Mouse (Mus musculus) stomach, postnatal 0 days (tissue): ENCODE data around the gene Itprid2. TPM values are rescaled to one million over a fixed set of nuclear protein-coding genes. Genes with fewer than 3 reads are reported as not detected.

Source experiments
- ATAC-seq: fragments of 200-750 bp; cut with Nextera tagmentation; 2 replicates; pipeline ENCODE4 v1.8.0; 2017; ENCODE audit not compliant: low FRiP score, low TSS enrichment
- DNase-seq: peaks from one replicate; pipeline ENCODE4 v3.0.0-alpha.2; 2016; ENCODE audit warnings: low spot score
- H3K27ac ChIP-seq: fragments of 300-500 bp; sonication (generic); replicated peaks from 2 replicates; pipeline ENCODE4 v1.5.1; 2014; ENCODE audit warnings: mild to moderate bottlenecking, control low read depth
- H3K27me3 ChIP-seq: fragments of 300-500 bp; sonication (generic); 2 replicates; pipeline ENCODE4 v1.6.1; 2014; ENCODE audit warnings: low read length; ENCODE audit not compliant: control insufficient read depth, insufficient read depth
- H3K36me3 ChIP-seq: fragments of 300-500 bp; sonication (generic); 2 replicates; pipeline ENCODE4 v1.6.1; 2014; ENCODE audit warnings: low read length, mixed read lengths; ENCODE audit not compliant: control insufficient read depth, insufficient read depth
- H3K4me1 ChIP-seq: fragments of 300-500 bp; sonication (generic); replicated peaks from 2 replicates; pipeline ENCODE4 v1.6.1; 2014; ENCODE audit warnings: antibody characterized with exemption; ENCODE audit not compliant: control insufficient read depth, insufficient read depth
- H3K4me2 ChIP-seq: fragments of 300-500 bp; sonication (generic); replicated peaks from 2 replicates; pipeline ENCODE4 v1.6.1; 2014; ENCODE audit warnings: low read depth, mild to moderate bottlenecking, control low read depth, moderate library complexity
- H3K4me3 ChIP-seq: fragments of 300-500 bp; sonication (generic); 2 replicates; pipeline ENCODE4 v1.5.1; 2014; ENCODE audit warnings: low read depth, low read length, control low read depth
- H3K9ac ChIP-seq: fragments of 300-500 bp; sonication (generic); 2 replicates; pipeline ENCODE4 v1.6.1; 2014; ENCODE audit warnings: mild to moderate bottlenecking, low read length, control low read depth, mixed read lengths
- H3K9me3 ChIP-seq: fragments of 300-500 bp; sonication (generic); 2 replicates; pipeline ENCODE4 v1.6.1; 2016; ENCODE audit warnings: low read length; ENCODE audit not compliant: control insufficient read depth
- CTCF ChIP-seq: IDR thresholded peaks from 2 replicates; pipeline ENCODE4 v1.5.1; 2016; ENCODE audit warnings: antibody characterized with exemption, low read depth, mild to moderate bottlenecking, moderate library complexity
- EP300 ChIP-seq: optimal IDR thresholded peaks from 2 replicates; pipeline ENCODE3; 2016; ENCODE audit warnings: antibody characterized with exemption
- WGBS: fragments of 180-500 bp; shearing (Covaris S2); extraction: QIAGEN DNeasy Blood & Tissue Kit; methylation state at CpG from one replicate; pipeline ENCODE4 v1.1.7; 2014; 5-methylcytosine and 5-hydroxymethylcytosine counted together
- polyA plus RNA-seq: library from polyadenylated mRNA; unstranded; fragments of >200 nt; fragmentation: Nextera tagmentation; extraction: Ambion mirVana; gene quantifications from 2 replicates; pipeline ENCODE4 v1.2.1, GENCODE M21; 2015

Itprid2 gene
- polyA plus RNA-seq, 1 experiment from 2014 or later, result 23.3 TPM

- ATAC-seq, result peak; percentile 47; the same call in 1 of the 2 replicates
- TF ChIP-seq CTCF (no peak), EP300 (no peak)
- 73% methylated on average over 4 of the region's 4 CpGs for WGBS
These were observed 31.8 kb upstream of the Itprid2 start for GRCm38 (mm10) chr2:79603363-79603762.

GRCm38 (mm10) chr2:79606033-79606432 is 29.1 kb upstream of the Itprid2 start:
- H3K9ac ChIP-seq, result no peak overlapping the region
- H3K36me3 ChIP-seq, result no peaks in the 10 kb centered on the region
- H3K4me3 ChIP-seq, result no peak overlapping the region
- no peak overlapping the region for H3K4me2 ChIP-seq
- no peak for DNase-seq
- H3K4me1 ChIP-seq, result peaks cover 4% of the 10 kb centered on the region; the same call in 1 of the 2 replicates
- TF ChIP-seq CTCF, result no peak
- no peaks in the 10 kb centered on the region for H3K27me3 ChIP-seq
- 61% methylated on average over 2 of the region's 2 CpGs for WGBS
- ATAC-seq, result no peak
- H3K9me3 ChIP-seq, result no peaks in the 10 kb centered on the region
- H3K27ac ChIP-seq, result no peak overlapping the region

More at GRCm38 (mm10) chr2:79603363-79603762, 31.8 kb upstream of the Itprid2 start:
- H3K27me3 ChIP-seq, result no peaks in the 10 kb centered on the region
- H3K4me2 ChIP-seq, result no peak overlapping the region
- no peak overlapping the region for H3K4me3 ChIP-seq
- H3K9ac ChIP-seq, result no peak overlapping the region
- H3K27ac ChIP-seq, result 0 out of 2 replicates have a peak overlapping the region, but pooled peaks have one; percentile 8
- no peaks in the 10 kb centered on the region for H3K36me3 ChIP-seq
- H3K9me3 ChIP-seq, result no peaks in the 10 kb centered on the region
- no peak for DNase-seq
- peaks cover 4% of the 10 kb centered on the region; the same call in 1 of the 2 replicates for H3K4me1 ChIP-seq

- Histone ChIP-seq H3K36me3 (no peaks in the 10 kb centered on the region), H3K4me1 (no peaks in the 10 kb centered on the region), H3K9me3 (no peaks in the 10 kb centered on the region), H3K9ac (no peak overlapping the region), H3K4me2 (no peak overlapping the region), H3K27me3 (no peaks in the 10 kb centered on the region), H3K27ac (peak overlapping the region; percentile 61), H3K4me3 (no peak overlapping the region)
- 67% methylated on average over 2 of the region's 2 CpGs for WGBS
- ATAC-seq, result no peak
- DNase-seq, result no peak
- no peak for TF ChIP-seq EP300
- TF ChIP-seq CTCF, result no peak
These were observed 28.0 kb upstream of the Itprid2 start for GRCm38 (mm10) chr2:79607181-79607580.

- WGBS, result 53% methylated on average over 8 of the region's 8 CpGs
- Histone ChIP-seq H3K9ac (no peak overlapping the region), H3K4me3 (no peak overlapping the region), H3K27me3 (no peaks in the 10 kb centered on the region), H3K36me3 (no peaks in the 10 kb centered on the region), H3K4me2 (no peak overlapping the region), H3K4me1 (no peaks in the 10 kb centered on the region), H3K9me3 (no peaks in the 10 kb centered on the region), H3K27ac (peak overlapping the region; percentile 59)
- TF ChIP-seq EP300 (no peak), CTCF (no peak)
- DNase-seq, result peak; percentile 61
- ATAC-seq, result peak; percentile 92
These were observed 26.7 kb upstream of the Itprid2 start for GRCm38 (mm10) chr2:79608301-79609074.

- Histone ChIP-seq H3K4me1 (no peaks in the 10 kb centered on the region), H3K9me3 (no peaks in the 10 kb centered on the region), H3K4me3 (no peak overlapping the region), H3K27ac (peak overlapping the region; percentile 78), H3K4me2 (no peak overlapping the region), H3K36me3 (no peaks in the 10 kb centered on the region), H3K9ac (no peak overlapping the region), H3K27me3 (no peaks in the 10 kb centered on the region)
- ATAC-seq (peak; percentile 56), DNase-seq (no peak)
- no peak for TF ChIP-seq EP300
- TF ChIP-seq CTCF, result no peak
- WGBS, result 51% methylated on average over 3 of the region's 3 CpGs
These were observed 24.3 kb upstream of the Itprid2 start for GRCm38 (mm10) chr2:79610894-79611293.

GRCm38 (mm10) chr2:79618145-79618544 is 17.0 kb upstream of the Itprid2 start:
- H3K4me1 ChIP-seq, result no peaks in the 10 kb centered on the region
- no peak overlapping the region for H3K9ac ChIP-seq
- H3K4me2 ChIP-seq, result no peak overlapping the region
- no peaks in the 10 kb centered on the region for H3K36me3 ChIP-seq
- H3K9me3 ChIP-seq, result no peaks in the 10 kb centered on the region
- H3K27me3 ChIP-seq, result no peaks in the 10 kb centered on the region
- DNase-seq, result no peak
- peak overlapping the region; percentile 37 for H3K27ac ChIP-seq
- H3K4me3 ChIP-seq, result no peak overlapping the region
- WGBS, result 59% methylated on average over 2 of the region's 2 CpGs
- TF ChIP-seq EP300 (no peak), CTCF (no peak)
- no peak for ATAC-seq
